In genomic region chr10:115829696-115830095, GRCm38 (mm10) we compare ENCODE assay signal across 24 mouse cellular contexts.
"Had no signal": no experiment of that assay in that cellular context is flagged by ENCODE, and none has a peak within 500 bp of the region (broad histone marks: within the 10 kb centered on the region; RNA-seq: fewer than 3 reads in every experiment).

No protein-coding gene starts in this region.

- H3K27me3 ChIP-seq: heart, embryonic 13.5 days; heart, embryonic 15.5 days; hindbrain, embryonic 13.5 days; hindbrain, embryonic 15.5 days; kidney, embryonic 15.5 days; limb, embryonic 13.5 days; limb, embryonic 15.5 days; liver, embryonic 12.5 days had no signal

- H3K27ac ChIP-seq: gastrocnemius, adult 2 months; heart, embryonic 13.5 days; heart, embryonic 15.5 days; hindbrain, embryonic 13.5 days; hindbrain, embryonic 15.5 days; hindbrain, postnatal 0 days; kidney, embryonic 15.5 days; kidney, postnatal 0 days; limb, embryonic 13.5 days; limb, embryonic 15.5 days; liver, embryonic 12.5 days had no signal

- H3K9ac ChIP-seq: heart, embryonic 13.5 days; heart, embryonic 15.5 days; hindbrain, embryonic 13.5 days; hindbrain, embryonic 15.5 days; kidney, embryonic 15.5 days; limb, embryonic 13.5 days; limb, embryonic 15.5 days; liver, embryonic 12.5 days had no signal

- H3K4me1 ChIP-seq: heart, embryonic 15.5 days; hindbrain, embryonic 13.5 days; hindbrain, embryonic 15.5 days; kidney, embryonic 15.5 days had no signal

- DNase-seq: gastrocnemius, adult 2 months; gastrocnemius, postnatal 10 days; gastrocnemius, postnatal 25 days; heart, adult 18-20 months; heart, postnatal 14 days; heart, postnatal 36 days; kidney, adult 11 months; kidney, adult 2 months; kidney, adult 9 months; kidney, postnatal 25 days; layer of hippocampus, adult 9-11 months; layer of hippocampus, postnatal 36 days; left cerebral cortex, postnatal 4 days had no signal

- H3K4me3 ChIP-seq: gastrocnemius, adult 2 months; heart, embryonic 13.5 days; heart, embryonic 15.5 days; hindbrain, embryonic 13.5 days; hindbrain, embryonic 15.5 days; kidney, embryonic 15.5 days; limb, embryonic 13.5 days; limb, embryonic 15.5 days; liver, embryonic 12.5 days had no signal

- H3K9me3 ChIP-seq: heart, embryonic 13.5 days; heart, embryonic 15.5 days; hindbrain, embryonic 13.5 days; hindbrain, embryonic 15.5 days; kidney, embryonic 15.5 days; limb, embryonic 13.5 days; limb, embryonic 15.5 days; liver, embryonic 12.5 days had no signal

- H3K4me2 ChIP-seq: heart, embryonic 11.5 days; heart, embryonic 13.5 days; heart, embryonic 15.5 days; hindbrain, embryonic 13.5 days; hindbrain, embryonic 15.5 days; kidney, embryonic 15.5 days; limb, embryonic 13.5 days; limb, embryonic 15.5 days; liver, embryonic 12.5 days had no signal

- ATAC-seq: hindbrain, postnatal 0 days; liver, embryonic 12.5 days had no signal

- H3K36me3 ChIP-seq: heart, embryonic 13.5 days; heart, embryonic 15.5 days; hindbrain, embryonic 13.5 days; hindbrain, embryonic 15.5 days; kidney, embryonic 15.5 days; limb, embryonic 13.5 days; limb, embryonic 15.5 days had no signal
